Mouse (Mus musculus) layer of hippocampus, postnatal 25 days (tissue): Measurements from ENCODE around the gene Gm11757. TPM values are rescaled to one million over a fixed set of nuclear protein-coding genes. Genes with fewer than 3 reads are reported as not detected.
"Not testable (repeated sequence)": the region's sequence is repeated elsewhere in the genome, so short reads cannot be mapped to it uniquely, and the experiment has no call there.

Source experiments
- DNase-seq, 2 experiments: peaks; one replicate each; pipeline ENCODE4 v3.0.0; 2022; ENCODE audit warnings: mixed read lengths in 2 of 2, low spot score in 1 of 2; ENCODE audit errors: extremely low spot score in 1 of 2
- total RNA-seq, 2 experiments: library from RNA; stranded (reverse); gene quantifications; 2 replicates each; pipeline ENCODE4 v1.2.3; 2021

Gene Gm11757
- not detected for total RNA-seq

DNA sequence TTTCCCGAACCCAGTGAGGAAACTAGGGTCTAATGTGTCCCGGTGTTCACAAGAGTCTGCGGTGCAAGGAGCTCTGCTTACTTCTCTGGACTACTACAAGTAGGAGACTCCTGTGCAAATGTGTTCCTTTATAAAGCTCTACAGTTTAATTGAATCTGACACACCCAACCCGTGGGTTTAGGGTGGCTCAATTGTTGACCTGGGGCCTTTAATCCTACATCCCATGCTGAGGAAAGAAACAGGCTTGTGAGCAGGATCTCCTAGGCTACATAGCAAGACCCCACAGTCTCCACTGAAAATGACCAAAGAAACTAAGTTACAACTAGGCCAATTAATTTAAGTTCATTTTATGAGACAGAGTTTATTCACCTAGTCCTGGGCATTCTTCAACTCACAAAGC is at the start of gene Gm11757:
Gene Gm11757 (minus strand): TSS at position 101 of the 400 bp plus-strand sequence.
- not testable (repeated sequence) for DNase-seq

DNA sequence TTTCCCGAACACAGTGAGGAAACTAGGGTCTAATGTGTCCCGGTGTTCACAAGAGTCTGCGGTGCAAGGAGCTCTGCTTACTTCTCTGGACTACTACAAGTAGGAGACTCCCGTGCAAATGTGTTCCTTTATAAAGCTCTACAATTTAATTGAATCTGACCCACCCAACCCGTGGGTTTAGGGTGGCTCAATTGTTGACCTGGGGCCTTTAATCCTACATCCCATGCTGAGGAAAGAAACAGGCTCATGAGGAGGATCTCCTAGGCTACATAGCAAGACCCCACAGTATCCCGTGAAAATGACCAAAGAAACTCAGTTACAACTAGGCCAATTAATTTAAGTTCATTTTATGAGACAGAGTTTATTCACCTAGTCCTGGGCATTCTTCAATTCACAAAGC is 29.7 kb upstream of the Gm11757 start, which contains the start of gene Gm11756:
Gene Gm11756 (minus strand): TSS at position 101 of the 400 bp plus-strand sequence.
- not testable (repeated sequence) for DNase-seq

DNA sequence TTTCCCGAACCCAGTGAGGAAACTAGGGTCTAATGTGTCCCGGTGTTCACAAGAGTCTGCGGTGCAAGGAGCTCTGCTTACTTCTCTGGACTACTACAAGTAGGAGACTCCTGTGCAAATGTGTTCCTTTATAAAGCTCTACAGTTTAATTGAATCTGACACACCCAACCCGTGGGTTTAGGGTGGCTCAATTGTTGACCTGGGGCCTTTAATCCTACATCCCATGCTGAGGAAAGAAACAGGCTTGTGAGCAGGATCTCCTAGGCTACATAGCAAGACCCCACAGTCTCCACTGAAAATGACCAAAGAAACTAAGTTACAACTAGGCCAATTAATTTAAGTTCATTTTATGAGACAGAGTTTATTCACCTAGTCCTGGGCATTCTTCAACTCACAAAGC is 14.9 kb upstream of the Gm11757 start, which contains the start of gene Gm13871:
Gene Gm13871 (minus strand): TSS at position 101 of the 400 bp plus-strand sequence.
- DNase-seq, result not testable (repeated sequence)

DNA sequence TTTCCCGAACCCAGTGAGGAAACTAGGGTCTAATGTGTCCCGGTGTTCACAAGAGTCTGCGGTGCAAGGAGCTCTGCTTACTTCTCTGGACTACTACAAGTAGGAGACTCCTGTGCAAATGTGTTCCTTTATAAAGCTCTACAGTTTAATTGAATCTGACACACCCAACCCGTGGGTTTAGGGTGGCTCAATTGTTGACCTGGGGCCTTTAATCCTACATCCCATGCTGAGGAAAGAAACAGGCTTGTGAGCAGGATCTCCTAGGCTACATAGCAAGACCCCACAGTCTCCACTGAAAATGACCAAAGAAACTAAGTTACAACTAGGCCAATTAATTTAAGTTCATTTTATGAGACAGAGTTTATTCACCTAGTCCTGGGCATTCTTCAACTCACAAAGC is 14.7 kb downstream of the Gm11757 start, which contains the start of gene Gm11758:
Gene Gm11758 (minus strand): TSS at position 101 of the 400 bp plus-strand sequence.
- DNase-seq, result not testable (repeated sequence)

Other genes with a start within 250 kb of the Gm11757 start
- not detected for gene Gm11239, start 222.8 kb downstream of the Gm11757 start, total RNA-seq
- gene Gm428, start 207.6 kb downstream of the Gm11757 start, total RNA-seq, result not detected
- gene Rasef, start 100.1 kb downstream of the Gm11757 start, total RNA-seq, result under 1 TPM; 0.12 to 0.21 TPM
- not detected for gene Gm11758, start 14.8 kb downstream of the Gm11757 start, total RNA-seq
- not detected for gene Gm13871, start 14.8 kb upstream of the Gm11757 start, total RNA-seq
- not detected for gene Gm11756, start 29.6 kb upstream of the Gm11757 start, total RNA-seq
- not detected for gene 2310002L09Rik, start 59.7 kb upstream of the Gm11757 start, total RNA-seq
- 1 to 10 TPM; 3.9 to 5.1 TPM for gene Frmd3, start 122.3 kb upstream of the Gm11757 start, total RNA-seq